Mouse (Mus musculus) CD4-positive naive resting alpha-beta T cell, adult 76 days (primary cell): ENCODE measurements around the gene Lcorl. TPM values are rescaled to one million over a fixed set of nuclear protein-coding genes. Genes with fewer than 3 reads are reported as not detected.

Source experiments
- total RNA-seq: library from RNA; stranded (reverse); gene quantifications from one replicate; pipeline ENCODE4 v1.2.4, GENCODE M21; 2023

Lcorl gene
- 27.8 TPM for total RNA-seq

GRCm38 (mm10) chr5:45857254-45858011 is at the start of gene Lcorl:
Gene Lcorl, minus strand, starts transcription at chr5:45857615.

GRCm38 (mm10) chr5:45669598-45670279 is 187.7 kb downstream of the Lcorl start, which contains the start of gene Ncapg:
Gene Ncapg, plus strand, starts transcription at chr5:45669919.

Other genes with a start within 250 kb of the Lcorl start
- not detected for gene Fam184b, start 218.0 kb downstream of the Lcorl start, total RNA-seq
- 0.79 TPM for gene Ncapg, start 187.7 kb downstream of the Lcorl start, total RNA-seq